Mouse (Mus musculus) limb, embryonic 12.5 days (tissue): Measurements from ENCODE around the gene Dst. TPM values are rescaled to one million over a fixed set of nuclear protein-coding genes. Genes with fewer than 3 reads are reported as not detected.
A peak's percentile ranks its signal among the peaks of the same experiment; 100 is the strongest.
"Not testable (repeated sequence)": the region's sequence is repeated elsewhere in the genome, so short reads cannot be mapped to it uniquely, and the experiment has no call there.

Source experiments
- ATAC-seq: fragments of 200-750 bp; cut with Nextera tagmentation; 2 replicates; pipeline ENCODE4 v1.8.0; 2017; ENCODE audit warnings: low read depth, moderate TSS enrichment; ENCODE audit not compliant: insufficient number of reproducible peaks, insufficient read depth, low FRiP score, low TSS enrichment
- H3K27ac ChIP-seq: fragments of 300-500 bp; sonication (generic); 2 replicates; pipeline ENCODE4 v1.5.1; 2016; ENCODE audit warnings: mild to moderate bottlenecking, moderate library complexity
- H3K27me3 ChIP-seq: fragments of 300-500 bp; sonication (generic); 2 replicates; pipeline ENCODE4 v1.6.1; 2016; ENCODE audit warnings: mild to moderate bottlenecking, moderate library complexity
- H3K36me3 ChIP-seq: fragments of 300-500 bp; sonication (generic); 2 replicates; pipeline ENCODE4 v1.6.1; 2016; ENCODE audit warnings: mild to moderate bottlenecking, moderate library complexity
- H3K4me1 ChIP-seq: fragments of 300-500 bp; sonication (generic); replicated peaks from 2 replicates; pipeline ENCODE4 v1.6.1; 2016
- H3K4me2 ChIP-seq: fragments of 300-500 bp; sonication (generic); 2 replicates; pipeline ENCODE4 v1.6.1; 2016; ENCODE audit warnings: mild to moderate bottlenecking, moderate library complexity
- H3K4me3 ChIP-seq: fragments of 300-500 bp; sonication (generic); replicated peaks from 2 replicates; pipeline ENCODE4 v1.5.1; 2016; ENCODE audit warnings: mild to moderate bottlenecking
- H3K9ac ChIP-seq: fragments of 300-500 bp; sonication (generic); replicated peaks from 2 replicates; pipeline ENCODE4 v1.6.1; 2016; ENCODE audit warnings: mild to moderate bottlenecking, moderate library complexity
- H3K9me3 ChIP-seq: fragments of 300-500 bp; sonication (generic); 2 replicates; pipeline ENCODE4 v1.6.1; 2016; ENCODE audit warnings: mild to moderate bottlenecking, moderate library complexity
- WGBS: fragments of 180-500 bp; shearing (Covaris S2); methylation state at CpG from one replicate; pipeline ENCODE4 v1.1.7; 2016; 5-methylcytosine and 5-hydroxymethylcytosine counted together
- polyA plus RNA-seq: library from polyadenylated mRNA; unstranded; fragments of >200 nt; fragmentation: Nextera tagmentation; extraction: Ambion mirVana; gene quantifications from 2 replicates; pipeline ENCODE4 v1.2.1, GENCODE M21; 2016

Gene Dst
- polyA plus RNA-seq, 1 experiment from 2014 or later: 25.5 TPM

- no peak overlapping the region for H3K4me2 ChIP-seq
- ATAC-seq: no peak
- H3K9me3 ChIP-seq: no peaks in the 10 kb centered on the region
- no peaks in the 10 kb centered on the region for H3K27me3 ChIP-seq
- no peak overlapping the region for H3K4me3 ChIP-seq
- H3K27ac ChIP-seq: no peak overlapping the region
- no peak overlapping the region for H3K9ac ChIP-seq
- H3K36me3 ChIP-seq: no peaks in the 10 kb centered on the region
- H3K4me1 ChIP-seq: peaks cover 23% of the 10 kb centered on the region
- WGBS: 84% methylated on average over 5 of the region's 5 CpGs
Observed at GRCm38 (mm10) chr1:34065551-34066048, 157.6 kb downstream of the Dst start.

DNA sequence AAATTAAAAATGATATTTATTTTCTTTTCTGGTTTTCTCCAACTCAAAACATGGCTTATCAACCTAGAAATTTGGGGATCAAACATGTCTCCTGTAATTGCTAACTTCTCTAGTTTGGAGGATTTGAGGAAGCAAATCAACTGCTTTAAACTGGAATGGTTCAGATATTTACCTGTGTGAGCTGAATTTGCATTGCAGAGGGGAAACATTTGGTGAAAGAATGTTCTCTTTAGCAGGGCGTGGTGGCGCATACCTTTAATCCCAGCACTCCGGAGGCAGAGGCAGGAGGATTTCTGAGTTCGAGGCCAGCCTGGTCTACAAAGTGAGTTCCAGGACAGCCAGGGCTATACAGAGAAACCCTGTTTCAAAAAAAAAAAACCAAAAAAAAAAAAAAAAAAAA is 158.4 kb downstream of the Dst start:
- not testable (repeated sequence) for H3K9ac ChIP-seq, H3K4me3 ChIP-seq, H3K4me2 ChIP-seq, ATAC-seq, H3K36me3 ChIP-seq, H3K27me3 ChIP-seq, H3K27ac ChIP-seq, H3K9me3 ChIP-seq
- H3K4me1 ChIP-seq: peaks cover 16% of the 10 kb centered on the region
- 97% methylated on average over 4 of the region's 4 CpGs for WGBS

DNA sequence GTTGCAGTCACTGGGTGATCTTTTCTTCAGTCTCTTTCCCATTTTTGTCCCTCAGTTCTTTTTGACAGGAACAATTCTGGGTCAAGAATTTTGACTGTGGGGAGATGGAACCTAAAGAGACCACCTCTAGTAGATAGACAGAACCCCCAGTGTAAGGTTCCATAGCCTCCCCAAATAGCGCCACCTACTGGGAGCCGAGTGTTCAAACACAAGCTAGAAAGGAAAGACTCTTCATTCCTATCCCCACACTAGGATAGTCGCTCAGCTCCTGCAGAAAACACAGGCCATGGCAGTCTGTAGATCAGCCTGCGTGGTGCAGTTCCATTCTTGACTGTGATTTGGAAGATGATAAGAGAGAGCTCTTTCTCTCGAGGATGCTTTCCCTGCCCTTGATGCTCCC is 160.3 kb downstream of the Dst start:
- ATAC-seq: no peak
- WGBS: 56% methylated on average over 5 of the region's 5 CpGs
- H3K27me3 ChIP-seq: no peaks in the 10 kb centered on the region

GRCm38 (mm10) chr1:34069514-34070290 is 161.7 kb downstream of the Dst start:
- 90% methylated on average over 10 of the region's 10 CpGs for WGBS

More for the DNA sequence above, 160.3 kb downstream of the Dst start:
- H3K27ac ChIP-seq: no peak overlapping the region
- H3K36me3 ChIP-seq: no peaks in the 10 kb centered on the region
- H3K9ac ChIP-seq: no peak overlapping the region
- H3K4me2 ChIP-seq: no peak overlapping the region
- H3K4me1 ChIP-seq: peaks cover 17% of the 10 kb centered on the region
- no peaks in the 10 kb centered on the region for H3K9me3 ChIP-seq
- H3K4me3 ChIP-seq: no peak overlapping the region

DNA sequence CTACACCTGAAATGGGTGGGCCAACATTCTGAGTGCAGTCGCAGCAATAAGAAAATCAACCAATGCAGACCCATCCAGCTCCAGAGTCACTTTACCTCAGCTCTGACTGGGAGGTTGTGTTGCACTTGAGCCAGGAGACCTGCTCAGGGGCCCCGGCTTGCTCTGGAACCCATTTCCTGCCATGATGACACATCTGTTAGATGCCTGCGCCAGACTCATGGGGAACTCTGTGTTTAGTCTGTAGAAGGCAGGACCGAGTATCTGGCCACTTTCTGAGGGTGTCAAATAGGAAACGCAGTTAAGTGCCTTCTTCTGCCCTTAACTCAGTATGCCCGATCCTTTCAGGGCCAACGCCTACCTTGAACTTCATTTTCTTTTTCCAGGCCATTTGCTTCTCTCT is 162.4 kb downstream of the Dst start:
- 69% methylated on average over 7 of the region's 7 CpGs for WGBS
- H3K27ac ChIP-seq: no peak overlapping the region
- no peaks in the 10 kb centered on the region for H3K9me3 ChIP-seq
- no peak overlapping the region for H3K9ac ChIP-seq
- no peak overlapping the region for H3K4me2 ChIP-seq
- no peaks in the 10 kb centered on the region for H3K27me3 ChIP-seq
- no peak for ATAC-seq
- H3K36me3 ChIP-seq: no peaks in the 10 kb centered on the region
- peaks cover 28% of the 10 kb centered on the region for H3K4me1 ChIP-seq
- no peak overlapping the region for H3K4me3 ChIP-seq

More at GRCm38 (mm10) chr1:34069514-34070290, 161.7 kb downstream of the Dst start:
- no peaks in the 10 kb centered on the region for H3K27me3 ChIP-seq
- H3K9ac ChIP-seq: no peak overlapping the region
- no peaks in the 10 kb centered on the region for H3K36me3 ChIP-seq
- H3K4me3 ChIP-seq: no peak overlapping the region
- peaks cover 23% of the 10 kb centered on the region for H3K4me1 ChIP-seq
- no peaks in the 10 kb centered on the region for H3K9me3 ChIP-seq
- no peak for ATAC-seq
- H3K27ac ChIP-seq: no peak overlapping the region
- no peak overlapping the region for H3K4me2 ChIP-seq

- H3K27me3 ChIP-seq: no peaks in the 10 kb centered on the region
- H3K27ac ChIP-seq: no peak overlapping the region
- WGBS: 83% methylated on average over 6 of the region's 6 CpGs
Observed at GRCm38 (mm10) chr1:34070991-34071639, 163.1 kb downstream of the Dst start.

DNA sequence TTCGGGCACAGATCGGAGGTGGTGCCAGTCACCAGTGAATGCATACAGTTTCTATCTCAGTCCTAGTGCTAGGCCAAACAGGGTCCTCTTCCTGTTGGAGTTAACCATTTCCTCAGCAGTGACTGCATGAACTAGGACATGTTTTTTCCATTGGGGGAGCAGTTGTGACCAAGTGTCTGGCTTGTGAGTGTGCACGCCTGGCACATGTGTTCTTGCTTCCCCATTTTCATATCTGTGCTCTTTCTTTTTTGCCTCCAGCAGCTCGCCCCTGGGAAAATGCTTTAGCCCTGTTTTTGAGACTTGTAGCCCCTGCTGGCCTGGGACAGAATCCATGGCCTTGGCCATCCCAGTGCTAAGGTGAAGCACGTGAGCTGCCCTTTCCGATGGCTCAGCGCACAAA is 164.2 kb downstream of the Dst start:
- H3K9me3 ChIP-seq: no peaks in the 10 kb centered on the region
- H3K27me3 ChIP-seq: no peaks in the 10 kb centered on the region
- peaks cover 38% of the 10 kb centered on the region for H3K4me1 ChIP-seq
- no peak overlapping the region for H3K4me2 ChIP-seq
- 84% methylated on average over 7 of the region's 7 CpGs for WGBS
- no peak overlapping the region for H3K27ac ChIP-seq
- no peak overlapping the region for H3K4me3 ChIP-seq
- no peaks in the 10 kb centered on the region for H3K36me3 ChIP-seq
- no peak overlapping the region for H3K9ac ChIP-seq
- ATAC-seq: no peak

More at GRCm38 (mm10) chr1:34070991-34071639, 163.1 kb downstream of the Dst start:
- peaks cover 30% of the 10 kb centered on the region for H3K4me1 ChIP-seq
- H3K4me3 ChIP-seq: no peak overlapping the region
- no peak for ATAC-seq
- no peak overlapping the region for H3K4me2 ChIP-seq
- H3K36me3 ChIP-seq: no peaks in the 10 kb centered on the region
- no peak overlapping the region for H3K9ac ChIP-seq
- H3K9me3 ChIP-seq: no peaks in the 10 kb centered on the region

DNA sequence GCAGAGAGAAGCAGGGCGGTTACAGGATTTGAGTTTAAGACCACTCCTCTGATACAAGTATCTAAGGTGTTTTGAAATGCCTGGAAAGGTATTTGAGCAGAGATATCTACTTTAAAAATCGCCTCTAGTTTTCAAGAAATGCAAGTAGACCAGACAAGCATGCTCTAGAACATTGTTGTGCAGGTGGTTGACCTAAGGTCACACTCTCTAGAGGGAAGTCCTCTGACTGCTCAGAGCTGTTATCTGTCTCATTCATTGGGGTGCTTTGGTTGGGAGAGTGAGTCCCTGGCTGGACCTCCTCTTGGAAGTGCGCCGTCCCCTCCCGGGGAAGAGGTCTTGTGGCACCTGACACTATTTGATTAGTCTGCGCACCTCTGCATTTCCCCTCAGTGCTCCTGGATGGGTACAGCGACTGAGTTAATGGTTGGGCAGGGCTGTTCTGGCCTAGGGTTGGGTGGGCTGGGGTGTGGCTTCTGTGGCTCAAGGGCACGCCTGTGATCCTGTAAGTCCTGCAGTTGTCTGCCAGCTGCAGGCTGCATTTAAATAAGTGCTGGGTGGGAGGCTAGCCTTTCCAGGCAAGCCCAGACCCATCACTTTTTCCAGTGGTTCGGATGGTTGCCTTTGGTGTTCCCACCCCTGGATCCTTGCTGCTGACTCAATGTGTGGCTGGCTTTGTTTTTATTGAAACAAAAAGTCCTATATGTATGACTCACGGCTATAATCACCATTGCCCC is 165.6 kb downstream of the Dst start:
- Histone ChIP-seq H3K4me2 (peak overlapping the region; percentile 4; the same call in 1 of the 2 replicates), H3K4me1 (peaks cover 40% of the 10 kb centered on the region), H3K9me3 (no peaks in the 10 kb centered on the region), H3K36me3 (no peaks in the 10 kb centered on the region), H3K4me3 (no peak overlapping the region), H3K27ac (0 out of 2 replicates have a peak overlapping the region, but pooled peaks have one; percentile 29), H3K9ac (no peak overlapping the region), H3K27me3 (no peaks in the 10 kb centered on the region)
- 40% methylated on average over 10 of the region's 10 CpGs for WGBS
- no peak for ATAC-seq

- Histone ChIP-seq H3K9me3 (no peaks in the 10 kb centered on the region), H3K27me3 (no peaks in the 10 kb centered on the region), H3K4me3 (no peak overlapping the region), H3K4me2 (peak overlapping the region; percentile 27; the same call in 1 of the 2 replicates), H3K27ac (peak overlapping the region; percentile 51), H3K4me1 (peaks cover 40% of the 10 kb centered on the region), H3K9ac (no peak overlapping the region), H3K36me3 (no peaks in the 10 kb centered on the region)
- ATAC-seq: no peak
- 20% methylated on average over 15 of the region's 15 CpGs for WGBS
Observed at GRCm38 (mm10) chr1:34074245-34075187, 166.5 kb downstream of the Dst start.

DNA sequence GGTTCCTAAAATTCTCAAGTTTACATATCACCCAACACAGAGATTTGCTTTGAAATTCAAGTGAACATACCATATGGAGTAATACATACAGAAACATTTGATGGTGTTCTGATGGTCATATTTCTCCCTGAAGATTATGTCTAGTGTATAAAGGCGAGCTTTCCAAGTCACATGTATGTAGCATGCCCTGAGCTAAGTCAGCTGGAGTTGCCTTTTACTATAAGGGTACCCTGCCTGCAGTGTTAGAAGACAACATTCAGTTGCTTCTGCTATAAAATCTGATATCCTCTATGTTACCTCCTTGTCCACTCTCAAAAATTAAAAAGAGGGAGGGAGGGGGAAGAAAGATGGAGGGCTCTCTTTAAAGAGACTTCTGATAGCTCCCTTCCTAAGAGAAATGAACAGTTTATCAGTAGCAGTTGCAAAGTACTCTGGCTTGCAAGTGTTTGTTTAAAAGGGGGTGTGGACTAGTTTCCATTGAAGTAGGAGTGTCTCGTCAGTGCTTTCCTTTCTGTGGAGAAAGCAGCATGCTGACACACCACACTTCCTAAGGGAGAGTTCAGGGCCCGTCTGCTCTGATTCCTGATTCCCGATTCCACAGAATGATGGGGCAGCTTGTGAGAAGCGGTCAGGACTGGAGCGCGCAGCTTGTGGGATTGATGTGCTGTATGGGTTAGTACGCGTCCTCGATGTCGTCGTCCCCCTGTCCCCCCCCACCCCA is 168.8 kb downstream of the Dst start:
- H3K27ac ChIP-seq: no peak overlapping the region
- H3K4me3 ChIP-seq: peak overlapping the region; percentile 23
- H3K9me3 ChIP-seq: no peaks in the 10 kb centered on the region
- WGBS: 15% methylated on average over 9 of the region's 12 CpGs
- peaks cover 33% of the 10 kb centered on the region for H3K4me1 ChIP-seq
- H3K4me2 ChIP-seq: peak overlapping the region; percentile 49
- H3K36me3 ChIP-seq: no peaks in the 10 kb centered on the region
- no peaks in the 10 kb centered on the region for H3K27me3 ChIP-seq
- H3K9ac ChIP-seq: 0 out of 2 replicates have a peak overlapping the region, but pooled peaks have one; percentile 31
- peak; percentile 76; the same call in 1 of the 2 replicates for ATAC-seq
